Mouse (Mus musculus): ENCODE results near the gene Ybx3. TPM values are rescaled to one million over a fixed set of nuclear protein-coding genes. Genes with fewer than 3 reads are reported as not detected.

Gene Ybx3
- total RNA-seq (2021) = 100 to 1,000 TPM; 153 to 174 TPM

GRCm38 (mm10) chr6:131388040-131389021 is at the start of gene Ybx3:
Ybx3 (minus strand) TSS chr6:131388476.
- peak; percentile 88 for DNase-seq
- intact Hi-C loops (cut with DNase I) = no loop called here

GRCm38 (mm10) chr6:131436626-131437025 is 48.4 kb upstream of the Ybx3 start:
- intact Hi-C loops (cut with DNase I) = no loop called here

GRCm38 (mm10) chr6:131434088-131434487 is 45.8 kb upstream of the Ybx3 start:
- DNase-seq = no peak
- intact Hi-C loops (cut with DNase I) = no loop called here

More at GRCm38 (mm10) chr6:131436626-131437025, 48.4 kb upstream of the Ybx3 start:
- no peak for DNase-seq

- intact Hi-C loops (cut with DNase I) = no loop called here
- DNase-seq = peak; percentile 18
These were observed 45.1 kb upstream of the Ybx3 start for GRCm38 (mm10) chr6:131433153-131434048.

- peak; percentile 3 for DNase-seq
- intact Hi-C loops (cut with DNase I) = no loop called here
These were observed 33.3 kb upstream of the Ybx3 start for GRCm38 (mm10) chr6:131421572-131421971.

GRCm38 (mm10) chr6:131419614-131420013 is 31.3 kb upstream of the Ybx3 start:
- DNase-seq = no peak
- intact Hi-C loops (cut with DNase I) = loop anchor here (5.0 kb wide), 1 partner anchor 52 kb away; no protein-coding TSS in a partner anchor

GRCm38 (mm10) chr6:131418770-131419169 is 30.5 kb upstream of the Ybx3 start:
- no peak for DNase-seq
- intact Hi-C loops (cut with DNase I) = loop anchor here (5.0 kb wide), 1 partner anchor 51 kb away; no protein-coding TSS in a partner anchor

GRCm38 (mm10) chr6:131411116-131411843 is 23.0 kb upstream of the Ybx3 start:
- DNase-seq = no peak
- intact Hi-C loops (cut with DNase I) = no loop called here

GRCm38 (mm10) chr6:131406957-131407356 is 18.7 kb upstream of the Ybx3 start:
- DNase-seq = no peak
- intact Hi-C loops (cut with DNase I) = no loop called here

GRCm38 (mm10) chr6:131405896-131406295 is 17.6 kb upstream of the Ybx3 start:
- DNase-seq = no peak
- intact Hi-C loops (cut with DNase I) = no loop called here

- DNase-seq = no peak
- intact Hi-C loops (cut with DNase I) = no loop called here
These were observed 16.9 kb upstream of the Ybx3 start for GRCm38 (mm10) chr6:131405174-131405573.

- intact Hi-C loops (cut with DNase I) = no loop called here
- no peak for DNase-seq
These were observed 16.0 kb upstream of the Ybx3 start for GRCm38 (mm10) chr6:131404260-131404659.

GRCm38 (mm10) chr6:131403036-131403435 is 14.8 kb upstream of the Ybx3 start:
- no peak for DNase-seq
- intact Hi-C loops (cut with DNase I) = no loop called here

- DNase-seq = no peak
- intact Hi-C loops (cut with DNase I) = no loop called here
These were observed 14.3 kb upstream of the Ybx3 start for GRCm38 (mm10) chr6:131402606-131403005.

- DNase-seq = no peak
- intact Hi-C loops (cut with DNase I) = no loop called here
These were observed 13.0 kb upstream of the Ybx3 start for GRCm38 (mm10) chr6:131401259-131401658.

- no peak for DNase-seq
- intact Hi-C loops (cut with DNase I) = no loop called here
These were observed 8.4 kb upstream of the Ybx3 start for GRCm38 (mm10) chr6:131396650-131397049.

GRCm38 (mm10) chr6:131393873-131394660 is 5.8 kb upstream of the Ybx3 start:
- DNase-seq = no peak
- intact Hi-C loops (cut with DNase I) = no loop called here

- peak; percentile 42 for DNase-seq
- intact Hi-C loops (cut with DNase I) = loop anchor here (2.0 kb wide), 1 partner anchor 29 kb away; no protein-coding TSS in a partner anchor
These were observed 846 bp downstream of the Ybx3 start for GRCm38 (mm10) chr6:131387221-131388039.
